Mouse (Mus musculus) lung, postnatal 36 days (tissue): Measurements from ENCODE around the gene Nim1k.
A peak's percentile ranks its signal among the peaks of the same experiment; 100 is the strongest.
"Not testable (repeated sequence)": the region's sequence is repeated elsewhere in the genome, so short reads cannot be mapped to it uniquely, and the experiment has no call there.

Experiments
- DNase-seq: peaks from one replicate; pipeline ENCODE4 v3.0.0; 2022; ENCODE audit warnings: mixed read lengths

Gene Nim1k

GRCm38 (mm10) chr13:119727608-119728387, 27.9 kb downstream of the Nim1k start:
- no peak for DNase-seq

- DNase-seq = peak; percentile 38
Observed at GRCm38 (mm10) chr13:119724541-119724940, 31.1 kb downstream of the Nim1k start.

- no peak for DNase-seq
Observed at GRCm38 (mm10) chr13:119723368-119723767, 32.3 kb downstream of the Nim1k start.

- DNase-seq = no peak
Observed at GRCm38 (mm10) chr13:119722447-119722846, 33.2 kb downstream of the Nim1k start.

GRCm38 (mm10) chr13:119716105-119716504, 39.6 kb downstream of the Nim1k start:
- no peak for DNase-seq

- no peak for DNase-seq
Observed at GRCm38 (mm10) chr13:119713821-119714220, 41.9 kb downstream of the Nim1k start.

- peak; percentile 17 for DNase-seq
Observed at GRCm38 (mm10) chr13:119713107-119713787, 42.4 kb downstream of the Nim1k start.

- DNase-seq = no peak
Observed at GRCm38 (mm10) chr13:119712463-119712862, 43.2 kb downstream of the Nim1k start.

- peak; percentile 55 for DNase-seq
Observed at GRCm38 (mm10) chr13:119710268-119710610, 45.4 kb downstream of the Nim1k start.

GRCm38 (mm10) chr13:119709388-119710267, 46.1 kb downstream of the Nim1k start:
- DNase-seq = peak; percentile 21

GRCm38 (mm10) chr13:119708941-119709340, 46.7 kb downstream of the Nim1k start:
- DNase-seq = peak; percentile 30

- DNase-seq = no peak
Observed at GRCm38 (mm10) chr13:119707906-119708305, 47.8 kb downstream of the Nim1k start.

- no peak for DNase-seq
Observed at GRCm38 (mm10) chr13:119706953-119707352, 48.7 kb downstream of the Nim1k start.

- DNase-seq = not testable (repeated sequence)
Observed at GRCm38 (mm10) chr13:119706278-119706880, 49.3 kb downstream of the Nim1k start.

- DNase-seq = peak; percentile 26
Observed at GRCm38 (mm10) chr13:119704280-119704679, 51.4 kb downstream of the Nim1k start.

GRCm38 (mm10) chr13:119698436-119698835, 57.2 kb downstream of the Nim1k start:
- DNase-seq = no peak

- no peak for DNase-seq
Observed at GRCm38 (mm10) chr13:119696496-119696895, 59.2 kb downstream of the Nim1k start.

GRCm38 (mm10) chr13:119695676-119696075, 60.0 kb downstream of the Nim1k start:
- no peak for DNase-seq

GRCm38 (mm10) chr13:119691958-119692357, 63.7 kb downstream of the Nim1k start:
- DNase-seq = not testable (repeated sequence)

GRCm38 (mm10) chr13:119690876-119691620, 64.6 kb downstream of the Nim1k start:
- no peak for DNase-seq

GRCm38 (mm10) chr13:119690039-119690728, 65.5 kb downstream of the Nim1k start, which contains the start of gene Hmgcs1:
Gene Hmgcs1, plus strand, starts transcription at chr13:119690379.
- DNase-seq = peak; percentile 99
